Mouse (Mus musculus) intestine, embryonic 14.5 days (tissue): ENCODE results near the gene 1700012B07Rik. TPM values are rescaled to one million over a fixed set of nuclear protein-coding genes. Genes with fewer than 3 reads are reported as not detected.

Source experiments
- ATAC-seq: fragments of 200-750 bp; cut with Nextera tagmentation; replicated peaks from 2 replicates; pipeline ENCODE4 v1.8.0; 2017; ENCODE audit warnings: low read depth, moderate number of reproducible peaks, moderate TSS enrichment, moderate library complexity; ENCODE audit not compliant: low FRiP score, low TSS enrichment
- DNase-seq: peaks from one replicate; pipeline ENCODE4 v3.0.0-alpha.2; 2018; ENCODE audit warnings: low spot score
- H3K27ac ChIP-seq: fragments of 300-500 bp; sonication (generic); 2 replicates; pipeline ENCODE4 v1.5.1; 2014; ENCODE audit warnings: low read depth, mild to moderate bottlenecking, control low read depth
- H3K27me3 ChIP-seq: fragments of 300-500 bp; sonication (generic); replicated peaks from 2 replicates; pipeline ENCODE4 v1.6.1; 2014; ENCODE audit warnings: low read length, control low read depth; ENCODE audit not compliant: control insufficient read depth, insufficient read depth
- H3K36me3 ChIP-seq: fragments of 300-500 bp; sonication (generic); 2 replicates; pipeline ENCODE4 v1.6.1; 2014; ENCODE audit warnings: low read length, control low read depth; ENCODE audit not compliant: control insufficient read depth, insufficient read depth
- H3K4me1 ChIP-seq: fragments of 300-500 bp; sonication (generic); replicated peaks from 2 replicates; pipeline ENCODE4 v1.6.1; 2014; ENCODE audit warnings: low read length, control low read depth, mixed read lengths; ENCODE audit not compliant: control insufficient read depth, insufficient read depth
- H3K4me2 ChIP-seq: fragments of 300-500 bp; sonication (generic); 2 replicates; pipeline ENCODE4 v1.6.1; 2014; ENCODE audit warnings: low read length
- H3K4me3 ChIP-seq: fragments of 300-500 bp; sonication (generic); 2 replicates; pipeline ENCODE4 v1.5.1; 2014; ENCODE audit warnings: low read depth, low read length, control low read depth, mixed read lengths
- H3K9ac ChIP-seq: fragments of 300-500 bp; sonication (generic); 2 replicates; pipeline ENCODE4 v1.6.1; 2014; ENCODE audit warnings: mild to moderate bottlenecking, low read length
- H3K9me3 ChIP-seq: fragments of 300-500 bp; sonication (generic); 2 replicates; pipeline ENCODE4 v1.6.1; 2016; ENCODE audit warnings: low read length, control low read depth; ENCODE audit not compliant: control insufficient read depth
- WGBS: fragments of 180-500 bp; shearing (Covaris S2); extraction: QIAGEN DNeasy Blood & Tissue Kit; methylation state at CpG from one replicate; pipeline ENCODE4 v1.1.7; 2014; 5-methylcytosine and 5-hydroxymethylcytosine counted together
- polyA plus RNA-seq: library from polyadenylated mRNA; unstranded; fragments of >200 nt; fragmentation: Nextera tagmentation; extraction: Ambion mirVana; gene quantifications from 2 replicates; pipeline ENCODE4 v1.2.1, GENCODE M21; 2014

The 1700012B07Rik gene
- polyA plus RNA-seq, 1 experiment from 2014 or later, result not detected

DNA sequence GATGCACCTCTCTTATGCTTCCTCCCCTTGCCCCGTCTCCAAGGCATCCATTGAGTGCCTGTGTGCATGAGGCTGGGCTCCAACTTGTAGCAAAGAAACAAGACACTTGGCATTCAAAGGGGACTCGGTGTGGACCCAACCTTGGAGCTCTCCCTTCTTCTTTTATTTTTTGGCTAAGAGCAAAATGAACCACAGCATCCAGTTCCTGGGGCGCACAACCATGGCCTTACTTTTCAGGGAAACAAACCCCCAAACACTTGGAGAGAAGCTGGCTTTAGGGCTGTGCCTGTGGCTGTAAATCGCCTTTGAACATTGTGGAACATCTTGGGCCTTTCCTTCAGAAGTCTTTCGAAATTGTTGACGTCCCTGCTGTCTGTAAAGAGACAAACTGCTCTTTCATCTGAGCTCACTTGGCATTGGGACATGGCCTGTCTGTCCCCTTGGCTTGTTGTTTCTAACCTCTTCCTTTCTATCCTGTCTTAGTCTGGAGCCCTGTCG is 73.7 kb downstream of the 1700012B07Rik start:
- H3K4me1 ChIP-seq, result no peaks in the 10 kb centered on the region
- H3K9ac ChIP-seq, result no peak overlapping the region
- no peak overlapping the region for H3K4me3 ChIP-seq
- H3K27me3 ChIP-seq, result no peaks in the 10 kb centered on the region
- H3K4me2 ChIP-seq, result no peak overlapping the region
- no peaks in the 10 kb centered on the region for H3K36me3 ChIP-seq
- no peak overlapping the region for H3K27ac ChIP-seq
- DNase-seq (no peak), ATAC-seq (no peak)
- 78% methylated on average over 7 of the region's 7 CpGs for WGBS
- H3K9me3 ChIP-seq, result no peaks in the 10 kb centered on the region

DNA sequence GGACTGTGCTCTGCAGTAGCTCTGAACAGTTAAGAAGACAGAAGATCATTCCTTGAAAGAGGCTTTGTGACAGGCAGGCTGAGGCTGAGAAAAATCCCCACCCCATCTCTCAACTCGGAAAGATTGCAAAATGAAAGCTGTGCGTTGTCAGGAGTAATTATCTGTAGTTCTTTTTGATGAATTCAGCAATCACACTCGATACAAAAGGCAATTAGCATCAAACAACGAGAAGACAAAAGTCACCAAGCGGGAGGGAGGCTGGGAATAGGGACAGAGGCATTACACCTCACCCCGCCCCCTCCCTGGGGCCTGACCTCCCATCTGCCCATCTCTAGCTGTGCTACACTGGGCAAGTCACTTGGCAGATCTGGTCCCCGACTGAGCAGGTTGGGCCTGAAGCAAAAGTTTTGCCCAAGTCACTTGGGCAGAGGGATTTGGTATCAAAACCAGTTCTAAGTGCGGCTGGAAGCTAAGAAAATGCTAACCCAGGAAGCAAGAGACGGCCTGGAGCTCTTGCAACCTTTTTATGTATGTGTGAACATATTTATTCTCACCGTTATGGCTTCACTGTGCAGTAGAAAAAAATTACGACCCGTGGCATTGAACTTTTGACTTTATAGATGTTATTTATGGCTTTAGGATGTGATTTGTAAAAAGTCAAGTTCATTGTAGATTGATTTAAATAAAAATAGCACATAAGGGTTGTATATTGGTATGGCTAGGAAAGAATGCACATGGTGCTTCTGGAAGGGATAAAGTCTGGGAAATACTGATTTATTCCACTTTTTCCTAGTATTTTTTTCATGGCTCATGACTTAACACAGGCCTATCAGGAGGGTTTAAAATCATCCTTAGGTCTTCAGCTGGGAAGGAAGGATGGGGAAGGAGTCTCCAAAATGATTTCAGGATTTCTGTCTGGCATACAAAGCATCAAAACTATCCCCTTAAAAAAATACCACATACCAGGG is 75.9 kb downstream of the 1700012B07Rik start:
- Histone ChIP-seq H3K36me3 (no peaks in the 10 kb centered on the region), H3K9me3 (no peaks in the 10 kb centered on the region), H3K27ac (no peak overlapping the region), H3K4me3 (no peak overlapping the region), H3K9ac (no peak overlapping the region), H3K4me2 (no peak overlapping the region), H3K27me3 (no peaks in the 10 kb centered on the region), H3K4me1 (no peaks in the 10 kb centered on the region)
- ATAC-seq (no peak), DNase-seq (no peak)
- 45% methylated on average over 12 of the region's 12 CpGs for WGBS

DNA sequence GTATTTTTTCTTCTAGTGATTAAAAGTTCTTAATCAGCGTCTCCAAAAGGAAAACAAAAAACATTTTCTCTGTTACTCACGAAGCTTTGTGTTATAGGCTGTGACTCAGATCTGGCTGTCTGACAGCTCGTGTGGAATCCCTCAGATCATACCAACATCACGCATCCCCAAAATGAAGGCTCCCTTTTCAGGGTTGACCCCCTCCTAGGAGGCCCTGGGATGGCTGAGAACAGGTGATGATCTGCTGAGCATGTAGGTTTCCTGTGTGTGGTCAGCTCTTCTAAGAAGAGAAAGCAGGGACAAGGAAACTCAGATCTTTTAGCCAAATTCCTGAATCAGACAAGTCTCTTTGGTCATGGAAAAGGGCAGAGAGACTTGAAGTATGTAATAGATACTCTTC is 82.6 kb downstream of the 1700012B07Rik start:
- ATAC-seq (no peak), DNase-seq (no peak)
- H3K9ac ChIP-seq, result no peak overlapping the region
- H3K9me3 ChIP-seq, result no peaks in the 10 kb centered on the region
- no peak overlapping the region for H3K4me2 ChIP-seq
- no peak overlapping the region for H3K4me3 ChIP-seq
- H3K27me3 ChIP-seq, result no peaks in the 10 kb centered on the region
- WGBS, result 74% methylated on average over 4 of the region's 4 CpGs
- H3K4me1 ChIP-seq, result no peaks in the 10 kb centered on the region
- H3K27ac ChIP-seq, result no peak overlapping the region
- no peaks in the 10 kb centered on the region for H3K36me3 ChIP-seq

DNA sequence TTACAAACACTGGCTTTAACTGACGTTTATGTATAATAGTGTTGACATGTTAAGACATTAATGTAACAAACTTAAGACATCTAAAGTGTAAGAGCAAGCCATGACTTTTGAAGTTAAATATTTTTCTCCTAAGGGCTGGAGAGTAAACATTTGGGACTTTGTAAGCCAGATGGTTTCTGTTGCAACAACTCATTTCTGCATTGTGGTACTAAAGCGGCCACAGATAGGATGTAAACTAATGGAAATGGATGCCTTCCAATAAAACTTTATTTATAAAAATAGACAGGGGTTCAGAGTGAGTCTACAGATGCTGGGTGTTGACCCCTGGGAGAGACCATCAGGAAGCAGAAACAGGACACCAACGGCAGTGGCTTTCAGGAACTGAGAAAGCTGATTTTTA is 89.9 kb downstream of the 1700012B07Rik start:
- no peak overlapping the region for H3K4me3 ChIP-seq
- H3K27me3 ChIP-seq, result no peaks in the 10 kb centered on the region
- ATAC-seq (no peak), DNase-seq (no peak)
- no peaks in the 10 kb centered on the region for H3K36me3 ChIP-seq
- 44% methylated on average over 3 of the region's 3 CpGs for WGBS
- no peaks in the 10 kb centered on the region for H3K4me1 ChIP-seq
- no peak overlapping the region for H3K4me2 ChIP-seq
- no peak overlapping the region for H3K9ac ChIP-seq
- H3K9me3 ChIP-seq, result no peaks in the 10 kb centered on the region
- no peak overlapping the region for H3K27ac ChIP-seq

Other genes starting within 250 kb of the 1700012B07Rik start
- gene Wipi1, start 216.1 kb downstream of the 1700012B07Rik start, polyA plus RNA-seq, result 18.0 and 18.2 TPM in 2 replicates
- gene Prkar1a, start 178.6 kb downstream of the 1700012B07Rik start, polyA plus RNA-seq, result 328 and 365 TPM in 2 replicates
- 0.79 and 1.7 TPM in 2 replicates for gene Fam20a, start 105.8 kb downstream of the 1700012B07Rik start, polyA plus RNA-seq
- gene Abca8b, start 167.8 kb upstream of the 1700012B07Rik start, polyA plus RNA-seq, result 0.66 and 0.92 TPM in 2 replicates